Mouse (Mus musculus) frontal cortex, postnatal 25 days (tissue): ENCODE data around the gene Tmem132c.

Experiments
- DNase-seq, 2 experiments: peaks; one replicate each; pipeline ENCODE4 v3.0.0; 2022; ENCODE audit warnings: low spot score in 2 of 2

The Tmem132c gene

DNA sequence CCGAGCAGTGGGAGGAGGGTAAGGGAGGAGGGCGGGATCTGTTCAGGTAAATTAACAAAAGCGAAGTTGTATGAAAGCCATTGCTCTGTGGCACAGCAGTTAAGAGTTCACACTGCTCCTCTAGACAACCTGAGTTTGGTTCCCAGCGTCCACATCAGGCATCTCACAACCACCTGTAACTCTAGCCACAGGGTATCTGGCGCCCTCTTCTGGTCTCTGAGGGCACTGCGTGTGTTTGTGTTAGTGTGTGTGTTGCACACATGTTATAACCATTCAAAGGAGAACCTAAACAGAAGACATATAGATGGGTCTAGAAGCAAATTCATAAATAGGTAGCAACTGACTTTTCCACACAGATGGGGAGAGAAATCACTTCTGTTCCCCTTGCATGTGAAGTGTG lies 245.6 kb downstream of the Tmem132c start:
- no peak for DNase-seq

DNA sequence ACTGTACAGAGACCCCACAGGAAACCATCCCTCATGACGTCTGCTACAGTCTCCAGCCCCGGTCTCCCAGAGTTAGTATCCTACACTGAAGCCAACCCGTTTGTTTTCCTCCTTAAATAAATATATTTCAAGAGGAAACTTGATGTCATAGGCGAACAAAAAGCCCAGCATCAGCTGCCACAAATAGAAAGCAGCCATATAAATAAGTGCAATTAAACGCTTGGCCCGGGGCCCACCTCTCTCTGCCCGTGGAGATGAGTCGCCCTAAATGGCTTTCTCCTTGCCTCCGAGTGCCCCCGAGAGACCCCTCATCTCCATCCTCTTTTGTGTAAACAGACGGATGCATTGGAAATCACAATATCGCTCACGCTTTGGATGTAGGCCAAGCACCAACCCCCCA lies 247.1 kb downstream of the Tmem132c start:
- DNase-seq = no peak

DNA sequence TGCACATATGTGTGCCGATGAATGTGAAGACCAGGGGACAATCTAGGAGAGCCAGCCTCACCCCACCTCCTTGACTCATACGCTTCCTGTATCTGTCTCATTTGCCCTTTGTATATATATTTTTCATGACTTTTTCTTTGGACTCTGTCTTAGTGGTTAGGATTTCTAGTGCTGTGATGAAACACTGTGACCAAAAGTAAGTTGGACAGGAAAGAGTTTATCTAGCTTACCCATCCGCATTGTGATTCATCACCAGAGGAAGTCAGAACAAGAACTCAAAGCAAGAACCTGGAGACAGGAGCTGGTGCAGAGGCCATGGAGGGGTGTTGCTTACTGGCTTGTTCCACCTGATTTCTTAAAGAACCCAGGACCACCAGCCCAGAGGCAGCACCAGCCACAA lies 250.1 kb downstream of the Tmem132c start:
- DNase-seq = no peak

DNA sequence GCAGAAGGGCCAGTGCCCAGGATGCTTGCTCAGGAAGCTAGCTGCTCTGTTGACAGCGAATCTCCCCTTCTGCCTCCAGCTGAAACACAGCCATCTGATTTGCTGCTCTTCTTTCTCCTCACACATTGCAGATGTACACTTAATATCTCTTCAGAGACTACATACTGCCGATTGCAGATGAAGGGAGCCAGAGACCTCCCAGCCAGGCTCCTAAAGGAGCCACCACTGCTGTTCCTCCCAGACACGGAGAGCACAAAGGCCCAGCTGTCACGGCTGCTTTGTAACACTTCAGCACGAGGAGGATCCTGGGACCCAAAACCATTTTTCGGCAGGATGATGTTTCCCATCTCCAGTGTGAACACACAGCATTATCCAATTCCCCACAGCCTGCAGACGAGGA lies 255.3 kb downstream of the Tmem132c start:
- no peak for DNase-seq

DNA sequence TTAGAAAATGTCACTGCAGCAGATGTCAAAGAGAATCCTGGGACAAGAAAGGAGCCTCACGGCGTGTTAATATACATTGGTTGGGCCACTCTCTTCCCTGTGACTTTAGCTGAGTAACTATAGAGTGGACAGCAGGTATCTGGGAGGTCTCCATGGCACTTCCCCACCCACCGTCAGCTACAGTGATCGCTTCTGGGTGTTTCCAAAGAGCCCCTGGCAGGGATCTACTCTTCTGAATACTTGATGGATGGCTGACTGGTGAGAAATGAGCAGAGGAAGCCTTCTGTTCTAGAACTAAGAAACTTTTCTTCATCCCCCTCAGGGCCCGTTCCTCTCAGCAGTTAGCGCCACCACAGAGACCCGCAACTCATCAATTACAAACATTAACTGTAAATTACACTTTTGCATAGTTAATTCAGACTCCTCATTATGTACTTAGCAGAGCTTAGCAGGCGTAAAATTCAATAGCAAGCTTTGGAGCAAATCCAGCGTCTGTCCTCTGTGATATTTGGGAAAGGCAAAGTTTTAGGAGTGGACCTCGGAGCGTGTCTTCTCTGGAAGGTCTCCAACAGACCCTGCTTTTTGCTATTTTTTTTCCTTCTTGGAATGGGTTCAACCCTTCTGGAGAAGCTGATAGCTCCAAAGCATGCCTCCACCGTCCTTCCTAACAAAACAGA lies 257.7 kb downstream of the Tmem132c start:
- no peak for DNase-seq

DNA sequence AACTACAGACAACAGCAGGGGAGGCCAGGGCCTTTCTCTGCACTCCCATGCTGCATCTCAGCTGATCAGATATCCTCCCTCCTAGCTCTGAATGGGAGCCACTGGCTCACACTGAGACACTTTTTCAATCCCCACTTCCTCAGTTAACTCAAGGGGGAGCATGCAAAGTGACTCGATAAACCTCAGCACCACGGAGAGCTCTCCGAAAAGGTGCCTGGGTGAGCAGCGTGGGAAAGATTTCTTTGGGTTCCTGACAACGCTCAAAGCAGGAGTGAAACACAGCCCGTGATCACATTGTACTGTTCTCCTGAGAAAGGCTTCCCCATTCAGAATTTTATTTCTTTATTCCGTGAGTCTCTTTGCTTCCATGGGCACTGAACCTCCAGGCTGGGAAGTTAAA lies 261.2 kb downstream of the Tmem132c start:
- no peak for DNase-seq

DNA sequence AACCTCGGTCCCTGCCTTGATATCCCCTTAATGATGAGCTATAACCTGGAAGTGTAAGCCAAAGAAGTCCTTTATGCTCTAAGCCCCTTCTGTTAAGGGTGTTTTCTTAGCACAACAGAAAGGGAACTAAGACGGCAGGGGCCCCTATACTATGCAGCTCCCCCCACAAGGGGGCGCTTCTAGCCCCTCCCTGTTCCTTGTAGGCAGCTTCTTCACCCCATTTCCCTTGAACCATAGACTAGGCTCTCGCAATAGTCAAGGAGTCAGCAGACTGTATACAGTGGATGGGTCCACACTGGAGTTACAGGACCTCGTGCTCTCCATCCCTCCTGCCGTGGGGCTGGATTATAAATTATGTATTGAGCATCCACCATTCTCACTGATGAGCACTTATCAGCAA lies 264.1 kb downstream of the Tmem132c start:
- no peak for DNase-seq

DNA sequence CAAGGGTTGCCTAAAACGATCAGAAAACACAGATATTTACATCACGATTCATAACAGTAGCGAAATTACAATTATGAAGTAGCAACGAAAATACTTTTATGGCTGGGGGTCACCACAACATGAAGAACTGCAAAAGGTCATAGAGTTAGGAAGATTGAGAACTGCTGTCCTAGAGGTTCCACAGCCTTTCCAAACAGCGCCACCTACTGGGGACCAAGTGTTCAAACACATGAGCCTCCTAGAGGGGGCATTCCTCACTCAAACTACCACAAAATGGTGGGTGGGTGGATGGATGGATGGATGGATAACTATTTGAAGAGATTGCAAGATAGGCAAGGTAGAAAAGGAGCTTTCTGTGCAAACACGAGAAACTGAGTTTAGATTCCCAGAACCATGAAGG lies 270.0 kb downstream of the Tmem132c start:
- DNase-seq = no peak

DNA sequence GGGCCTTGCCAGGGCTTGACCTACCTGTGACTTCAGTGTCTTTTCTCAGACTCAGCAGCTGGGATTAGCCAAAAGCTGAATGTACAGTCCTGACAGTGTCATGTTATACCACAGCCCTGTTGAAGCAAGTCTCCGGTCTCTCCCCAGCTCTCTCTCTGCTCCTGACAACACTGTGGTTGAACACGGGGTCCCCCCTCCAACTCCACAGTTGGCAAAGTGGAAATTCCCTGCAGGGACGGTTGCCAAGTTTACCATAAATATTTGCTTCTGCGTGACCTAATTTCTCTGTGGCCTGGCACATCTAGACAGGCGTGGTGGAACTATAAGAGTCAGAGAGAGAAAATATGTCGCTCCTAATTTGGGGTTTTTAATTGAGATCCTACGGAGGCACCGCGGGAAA lies 274.4 kb downstream of the Tmem132c start:
- DNase-seq = no peak

DNA sequence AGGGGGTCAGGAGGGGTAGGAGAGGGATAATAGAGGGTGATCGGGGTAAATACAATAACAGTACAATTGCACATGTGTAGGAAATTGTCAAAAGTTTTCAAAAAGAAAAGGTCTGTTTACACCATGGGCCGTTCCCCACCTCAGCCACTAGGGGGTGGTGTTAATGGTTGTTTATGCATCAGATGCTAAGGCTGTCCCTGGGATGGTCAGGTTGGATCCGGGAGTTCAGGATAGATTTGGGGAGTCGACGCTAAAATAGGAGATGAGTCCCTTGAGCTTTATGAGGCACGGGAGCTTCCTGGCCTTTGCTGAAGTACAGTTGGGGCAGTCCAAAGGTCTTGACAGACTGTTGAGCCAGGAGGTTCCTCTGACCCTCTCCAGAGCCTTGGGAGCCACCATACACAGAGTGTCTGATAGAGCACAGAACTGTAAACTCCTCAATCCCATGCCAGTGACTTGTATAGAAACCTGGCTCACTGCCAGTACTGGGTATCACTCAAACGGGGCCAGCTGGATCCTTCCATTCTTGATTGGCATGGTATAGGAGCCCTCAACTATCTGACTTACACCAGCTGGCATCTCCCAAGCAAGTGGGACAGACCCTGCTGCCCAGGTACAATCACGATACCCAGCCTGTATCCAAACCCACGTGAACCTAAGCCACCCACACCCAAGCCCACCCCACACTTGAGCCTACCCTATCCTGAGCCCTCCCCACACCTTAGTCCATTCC lies 281.3 kb downstream of the Tmem132c start:
- no peak for DNase-seq

DNA sequence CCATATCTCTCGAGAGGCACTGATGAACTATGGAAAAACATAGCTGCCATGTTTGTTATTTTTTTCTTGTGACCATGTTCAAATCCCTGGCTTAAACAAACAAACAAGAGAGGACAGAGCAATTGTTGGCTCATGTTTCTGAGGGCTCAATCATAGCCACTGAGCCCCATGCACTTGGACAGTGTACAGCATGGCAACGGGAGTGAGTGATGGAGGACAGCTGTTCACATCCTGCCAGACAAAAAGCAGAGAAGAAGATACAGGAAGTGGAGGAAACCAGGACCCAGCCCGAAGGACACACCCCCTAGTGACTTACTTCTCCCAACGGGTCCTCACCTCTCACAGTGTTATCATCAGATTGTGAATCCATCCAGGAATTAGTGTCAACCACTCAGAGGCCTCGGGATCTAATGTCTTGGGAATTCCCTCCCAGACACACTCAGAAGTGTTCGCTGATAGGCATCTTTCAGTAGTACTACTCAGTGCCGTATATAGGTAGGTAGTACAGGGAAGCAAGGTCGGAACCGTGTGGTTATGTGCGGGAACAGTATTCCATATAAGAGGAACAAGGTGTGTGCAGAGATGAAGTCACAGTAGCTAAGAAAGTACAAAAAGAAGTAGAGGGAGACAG lies 285.9 kb downstream of the Tmem132c start:
- no peak for DNase-seq

DNA sequence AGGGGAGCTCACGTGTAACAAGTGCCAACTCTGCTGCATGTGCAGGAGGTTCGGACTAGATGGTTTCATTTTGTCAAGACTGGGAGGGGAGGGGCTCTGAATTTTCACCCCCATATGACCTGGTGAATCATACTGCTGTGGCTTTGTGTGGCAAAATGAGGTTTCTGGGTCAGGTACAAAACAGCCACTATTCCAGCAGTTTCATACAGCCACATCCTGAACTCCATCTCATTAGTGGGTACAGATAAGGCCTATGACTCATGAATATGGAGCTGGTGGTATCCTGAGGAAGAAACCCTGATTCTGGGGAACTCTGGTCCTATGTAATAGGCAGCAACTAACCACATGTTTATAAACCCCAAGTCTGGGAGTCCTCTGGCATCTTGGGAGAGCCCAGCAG lies 295.9 kb downstream of the Tmem132c start:
- DNase-seq = no peak

DNA sequence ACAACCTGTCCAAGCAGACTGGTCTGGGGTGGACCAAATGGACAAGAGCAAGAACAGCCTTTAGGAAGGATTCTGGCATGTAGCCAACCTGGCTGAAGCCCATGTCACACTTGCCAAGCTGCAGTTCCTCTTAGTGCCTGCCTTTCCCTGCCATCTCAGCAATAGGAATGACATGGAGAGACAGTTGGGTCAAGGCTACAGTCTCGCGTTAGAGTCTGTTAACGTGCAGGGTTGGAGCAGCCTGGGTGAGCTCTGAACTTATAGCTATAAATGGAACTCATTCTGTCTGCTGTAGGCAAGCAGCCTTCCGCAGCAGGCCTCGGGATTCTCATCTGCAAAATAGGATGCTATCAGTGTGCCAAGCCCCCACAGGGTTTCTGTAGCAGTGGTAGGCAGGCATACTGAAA lies 305.0 kb downstream of the Tmem132c start:
- DNase-seq = no peak

DNA sequence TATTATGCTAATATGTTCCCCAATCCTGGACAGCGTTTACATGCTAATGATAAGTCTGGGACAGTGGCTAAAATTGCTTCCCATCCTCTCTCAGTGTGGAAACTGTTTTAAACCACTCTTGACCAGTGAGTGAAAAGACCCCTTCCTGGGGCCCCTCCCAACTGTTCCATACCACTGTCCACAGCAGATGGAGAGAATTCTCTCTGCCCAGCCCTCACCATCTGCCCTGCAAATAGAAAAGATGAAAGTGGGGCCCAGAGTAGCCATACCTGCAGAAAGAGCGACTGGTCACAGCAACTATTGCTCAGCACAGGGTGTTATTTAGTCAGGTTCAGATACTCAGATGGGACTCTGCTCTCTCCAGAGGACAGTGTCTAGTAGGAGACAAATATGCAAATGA lies 306.5 kb downstream of the Tmem132c start:
- no peak for DNase-seq

DNA sequence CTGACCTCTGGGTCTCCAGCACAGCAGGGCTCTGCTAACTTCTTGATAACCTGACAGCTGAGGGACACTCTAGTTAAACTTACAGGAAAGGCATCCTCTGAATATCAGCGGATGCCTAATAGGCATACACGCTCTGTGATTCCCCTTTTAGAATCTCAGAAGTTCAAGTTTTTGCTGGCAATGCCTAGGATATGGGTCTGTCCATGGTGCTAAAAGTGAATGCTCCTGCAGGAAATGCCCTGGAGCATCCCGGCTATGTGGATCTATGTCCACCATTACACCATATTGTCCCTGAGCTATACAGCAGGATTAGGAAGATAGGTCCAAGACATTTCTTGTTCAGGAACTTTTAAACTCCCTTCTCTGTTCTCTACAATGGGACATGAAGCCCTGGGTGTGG lies 319.5 kb downstream of the Tmem132c start:
- no peak for DNase-seq

DNA sequence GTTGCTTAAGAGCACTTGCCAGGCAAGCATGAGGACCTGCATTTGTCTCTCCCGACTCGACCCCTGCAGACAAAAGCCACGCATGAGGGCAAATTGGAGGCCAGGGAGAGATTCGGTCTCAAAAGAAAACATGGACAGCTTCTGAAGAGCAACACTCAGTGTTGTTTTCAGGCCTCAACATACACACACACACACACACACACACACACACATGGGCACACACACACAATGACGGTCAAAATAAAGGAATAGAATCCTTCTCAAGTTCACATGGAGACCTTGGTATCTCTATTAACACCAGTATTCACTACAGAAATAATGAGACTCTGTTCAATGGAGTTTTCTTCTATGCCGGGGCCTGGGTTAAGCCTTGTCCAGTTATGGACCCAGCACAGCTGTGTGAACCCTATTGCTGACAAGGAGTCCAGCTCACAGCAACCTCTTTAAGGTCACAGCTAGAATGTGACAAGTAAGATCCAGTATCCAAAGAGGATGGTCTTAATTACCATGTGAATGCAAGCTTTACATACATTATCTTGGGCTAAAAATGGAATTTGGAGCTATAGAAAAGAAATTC lies 325.6 kb downstream of the Tmem132c start:
- DNase-seq = no peak

DNA sequence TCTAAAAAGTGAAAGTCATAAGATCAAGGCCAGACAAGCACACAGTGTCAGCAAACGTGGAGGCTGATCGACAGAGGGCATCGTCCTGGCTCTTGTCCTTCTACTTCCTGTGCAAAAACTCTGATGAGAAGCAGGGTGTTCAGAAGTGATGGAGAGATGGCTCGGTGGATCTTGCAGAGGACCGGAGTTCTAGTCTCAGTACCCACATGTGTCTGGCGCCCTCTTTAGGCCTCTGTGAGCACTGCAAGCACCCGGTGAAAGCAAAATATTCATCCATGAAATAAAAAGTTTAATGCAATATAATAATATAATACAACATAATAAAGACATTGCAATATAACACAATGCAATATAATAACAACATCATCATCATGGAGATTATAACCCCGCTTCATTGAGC lies 335.8 kb downstream of the Tmem132c start:
- DNase-seq = no peak

DNA sequence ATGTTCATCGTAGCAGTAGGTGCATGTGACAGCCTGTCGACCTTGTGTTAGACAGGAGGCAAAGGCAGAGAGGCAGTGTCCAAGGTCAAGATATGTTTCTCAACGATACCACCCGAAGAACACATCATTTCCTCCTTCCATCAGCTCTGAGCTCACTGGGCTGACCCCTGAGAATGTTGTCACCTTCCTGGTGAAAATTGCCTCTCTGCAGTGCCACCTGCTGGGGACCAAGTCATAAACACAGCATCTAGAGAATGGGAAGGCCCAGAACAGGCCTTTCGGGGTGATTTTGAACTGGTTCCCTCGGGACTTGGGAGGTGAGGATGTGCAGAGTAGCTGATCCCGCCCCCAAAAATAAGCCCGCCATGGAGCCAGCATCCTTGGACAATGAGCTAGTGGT lies 342.1 kb downstream of the Tmem132c start:
- no peak for DNase-seq

DNA sequence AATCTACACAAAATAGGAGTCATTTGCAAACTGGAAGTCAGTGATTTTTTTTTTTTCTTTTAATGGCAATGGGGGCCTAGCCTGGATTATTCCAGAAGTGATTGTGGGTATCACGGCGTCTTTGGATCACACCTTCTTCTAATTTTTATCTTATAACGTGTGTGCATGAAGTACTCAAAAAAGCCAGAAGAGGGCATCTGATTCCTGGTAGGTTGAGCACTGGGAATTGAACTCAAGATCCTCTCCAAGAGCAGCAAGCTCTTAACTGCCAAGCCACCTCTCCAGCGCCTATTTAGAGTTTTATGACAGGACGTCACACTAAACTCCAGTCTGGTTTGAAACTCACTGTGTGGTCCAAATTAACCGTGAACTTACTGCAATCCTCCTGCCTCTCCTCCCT lies 346.2 kb downstream of the Tmem132c start:
- DNase-seq = no peak

DNA sequence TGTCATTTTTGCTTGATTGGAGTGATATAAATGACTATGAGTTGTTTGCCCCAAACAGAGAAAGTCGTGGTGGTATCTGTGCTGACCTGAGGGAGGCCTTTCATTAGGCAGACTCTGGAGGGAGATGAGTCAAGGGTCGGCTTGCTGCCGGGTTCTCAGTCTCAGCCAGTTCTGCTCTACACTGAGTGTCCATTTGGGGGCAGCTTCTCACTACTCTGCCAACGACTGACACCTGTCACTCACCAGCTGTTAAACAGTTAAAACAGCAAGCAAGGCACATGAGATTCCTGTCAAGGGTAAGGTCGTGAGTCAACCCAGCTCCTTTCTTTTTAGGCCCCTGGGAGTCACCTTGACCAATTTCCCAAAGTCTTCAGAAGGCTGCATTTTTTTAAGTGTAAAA lies 350.8 kb downstream of the Tmem132c start:
- DNase-seq = no peak

DNA sequence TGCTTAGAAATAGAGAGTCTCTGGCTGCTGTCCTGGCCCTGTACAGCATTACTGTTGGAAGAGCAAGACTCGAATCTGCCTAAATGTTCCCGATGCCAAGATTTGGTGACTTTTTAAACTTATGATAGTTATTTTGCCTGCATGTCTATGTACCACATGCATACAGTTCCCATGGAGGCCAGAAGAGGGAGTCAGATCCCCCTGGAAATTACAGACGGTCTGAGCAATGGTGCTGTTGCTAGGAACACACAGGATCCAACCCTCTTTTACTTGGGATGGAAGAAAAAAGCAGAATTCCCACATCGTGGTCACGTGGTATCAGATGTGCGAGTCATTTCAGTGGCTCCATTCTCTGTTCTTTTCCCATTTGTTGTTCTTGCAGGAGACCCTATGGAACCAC lies 351.2 kb downstream of the Tmem132c start:
- DNase-seq = no peak

DNA sequence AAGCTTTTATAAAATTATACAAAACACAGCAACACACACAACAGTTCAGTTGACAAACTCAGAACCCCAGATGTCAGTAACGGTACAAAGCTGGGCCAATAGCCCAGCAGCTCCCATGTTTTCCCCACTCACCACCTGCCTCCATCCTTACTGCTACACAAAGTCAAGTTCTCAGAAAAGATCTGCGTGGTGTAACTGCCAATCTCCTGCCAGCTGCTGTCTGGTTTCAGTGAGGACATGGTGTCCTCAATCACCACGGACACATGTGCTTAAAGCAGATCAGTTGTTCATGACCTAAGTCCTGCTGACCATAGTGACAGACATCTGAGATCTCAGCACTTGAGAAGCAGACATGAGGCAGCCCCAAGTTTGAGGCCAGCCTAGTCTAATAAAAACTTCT lies 354.1 kb downstream of the Tmem132c start:
- DNase-seq = no peak

DNA sequence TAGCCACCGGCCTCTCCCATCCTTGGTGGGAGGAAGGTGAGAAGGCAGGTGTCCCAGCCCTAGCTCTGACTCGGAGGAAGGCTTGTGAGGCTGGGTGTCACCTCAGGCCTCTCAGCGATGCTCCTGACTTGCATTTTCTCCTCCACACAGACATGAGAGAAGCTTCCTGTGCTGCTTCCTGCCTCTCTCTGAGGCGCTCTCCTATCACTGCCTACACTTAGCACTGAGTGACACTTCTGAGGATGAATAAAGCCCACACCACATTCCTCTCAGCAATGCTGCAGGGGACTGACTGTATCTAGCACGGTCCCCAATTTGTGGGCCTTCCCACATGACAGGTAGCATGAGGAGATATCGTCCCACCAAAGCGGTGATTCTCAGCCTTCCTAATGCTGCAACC lies 355.3 kb downstream of the Tmem132c start:
- DNase-seq = no peak
